Mouse (Mus musculus): Measurements from ENCODE around the gene Kcnh7.
"Not testable (repeated sequence)": the region's sequence is repeated elsewhere in the genome, so short reads cannot be mapped to it uniquely, and the experiment has no call there.

Kcnh7 gene

GRCm38 (mm10) chr2:62717270-62717669, 466.8 kb downstream of the Kcnh7 start:
- no peak for DNase-seq (ENCODE audit: low spot score in 2 of 2)

DNA sequence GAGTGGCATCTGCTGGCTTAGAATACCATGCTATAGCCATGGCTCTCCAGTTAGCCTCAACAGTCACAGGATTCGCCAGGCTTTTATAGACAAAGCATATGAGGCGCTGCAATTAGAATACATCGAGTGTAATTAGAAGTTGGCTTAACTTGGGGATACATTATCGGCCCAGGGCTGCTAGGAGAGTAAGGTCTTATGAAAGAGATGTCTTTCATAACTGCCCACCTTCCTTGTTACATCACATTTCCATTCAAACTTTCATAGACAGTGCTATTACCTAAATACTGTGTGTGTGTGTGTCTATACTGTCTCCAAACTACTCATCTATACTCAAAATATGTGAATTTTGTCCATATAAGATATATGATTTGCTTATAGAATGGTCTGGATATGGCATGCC, 468.8 kb downstream of the Kcnh7 start:
- no peak for DNase-seq (ENCODE audit: low spot score in 2 of 2)

- DNase-seq (ENCODE audit: low spot score in 2 of 2), result not testable (repeated sequence)
Measured at GRCm38 (mm10) chr2:62714362-62714761, 469.7 kb downstream of the Kcnh7 start.

- DNase-seq (ENCODE audit: low spot score in 2 of 2), result no peak
Measured at GRCm38 (mm10) chr2:62709633-62710032, 474.5 kb downstream of the Kcnh7 start.

DNA sequence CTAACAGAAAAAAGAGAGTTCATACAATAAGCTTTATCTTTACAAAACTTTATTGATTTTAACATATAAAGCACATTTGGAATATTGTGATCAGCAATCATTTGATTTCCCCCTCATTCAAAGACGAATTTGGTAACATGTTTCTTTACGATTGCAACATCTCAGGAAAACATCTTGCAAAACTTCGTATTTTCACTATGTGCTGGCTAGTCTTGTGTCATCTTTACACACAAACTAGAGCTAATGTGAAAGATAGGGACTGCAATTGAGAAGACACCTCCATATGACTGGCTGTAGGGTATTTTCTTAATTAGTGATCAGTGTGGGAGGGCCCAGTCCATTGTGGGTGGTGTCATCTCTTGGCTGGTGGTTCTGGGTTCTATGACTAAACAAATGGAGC, 477.8 kb downstream of the Kcnh7 start:
- DNase-seq (ENCODE audit: low spot score in 2 of 2), result no peak

GRCm38 (mm10) chr2:62685934-62686333, 498.2 kb downstream of the Kcnh7 start:
- DNase-seq (ENCODE audit: low spot score in 2 of 2), result no peak

GRCm38 (mm10) chr2:62684989-62685595, 499.0 kb downstream of the Kcnh7 start:
- no peak for DNase-seq (ENCODE audit: low spot score in 2 of 2)

- no peak for DNase-seq (ENCODE audit: low spot score in 2 of 2)
Measured at GRCm38 (mm10) chr2:62681667-62682066, 502.4 kb downstream of the Kcnh7 start.

DNA sequence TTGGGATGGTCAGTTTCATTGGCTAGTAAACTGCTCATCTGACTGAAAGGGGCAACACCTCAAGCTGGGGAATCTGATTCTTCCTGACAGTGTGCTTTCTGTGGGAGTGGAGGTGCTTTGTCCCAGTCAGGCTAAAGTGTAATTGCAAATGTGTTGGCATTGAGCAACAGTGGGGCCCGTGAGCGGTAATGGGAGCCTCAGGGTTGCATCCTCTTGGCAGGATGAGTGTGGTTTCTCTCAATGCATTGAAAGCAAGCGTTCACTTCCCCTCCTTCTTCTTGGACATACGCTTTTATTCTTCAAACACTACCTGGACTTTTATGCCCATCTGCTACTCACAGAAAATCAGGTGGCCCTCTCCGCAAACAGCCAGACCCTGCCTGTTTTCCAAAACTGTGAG, 511.3 kb downstream of the Kcnh7 start:
- DNase-seq (ENCODE audit: low spot score in 2 of 2), result no peak

DNA sequence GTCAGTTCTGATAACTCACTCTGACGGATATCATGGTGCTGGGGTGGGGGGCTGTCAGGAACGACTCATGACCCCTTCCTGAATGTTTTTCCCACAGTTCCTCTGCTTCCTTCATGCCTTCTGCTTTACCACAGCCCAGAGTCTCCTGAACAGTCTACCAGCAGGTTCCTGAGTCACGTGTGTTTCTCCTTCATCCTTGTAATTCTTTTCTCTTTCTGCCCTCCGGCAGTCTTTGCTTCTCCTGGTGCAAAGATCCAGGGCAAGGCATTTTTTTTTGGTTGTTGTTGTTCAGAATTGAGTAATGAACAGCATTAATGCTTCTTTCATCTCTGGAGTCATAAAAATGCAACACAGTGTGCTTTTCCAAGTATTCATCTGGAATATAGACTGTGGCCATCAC, 513.3 kb downstream of the Kcnh7 start:
- DNase-seq (ENCODE audit: low spot score in 2 of 2), result no peak

GRCm38 (mm10) chr2:62670301-62670700, 513.8 kb downstream of the Kcnh7 start:
- DNase-seq (ENCODE audit: low spot score in 2 of 2), result no peak

- DNase-seq (ENCODE audit: low spot score in 2 of 2), result no peak
Measured at GRCm38 (mm10) chr2:62669848-62670247, 514.2 kb downstream of the Kcnh7 start.

GRCm38 (mm10) chr2:62665536-62665935, 518.6 kb downstream of the Kcnh7 start:
- no peak for DNase-seq (ENCODE audit: low spot score in 2 of 2)

- DNase-seq (ENCODE audit: low spot score in 2 of 2), result no peak
Measured at GRCm38 (mm10) chr2:62664839-62665238, 519.2 kb downstream of the Kcnh7 start.

DNA sequence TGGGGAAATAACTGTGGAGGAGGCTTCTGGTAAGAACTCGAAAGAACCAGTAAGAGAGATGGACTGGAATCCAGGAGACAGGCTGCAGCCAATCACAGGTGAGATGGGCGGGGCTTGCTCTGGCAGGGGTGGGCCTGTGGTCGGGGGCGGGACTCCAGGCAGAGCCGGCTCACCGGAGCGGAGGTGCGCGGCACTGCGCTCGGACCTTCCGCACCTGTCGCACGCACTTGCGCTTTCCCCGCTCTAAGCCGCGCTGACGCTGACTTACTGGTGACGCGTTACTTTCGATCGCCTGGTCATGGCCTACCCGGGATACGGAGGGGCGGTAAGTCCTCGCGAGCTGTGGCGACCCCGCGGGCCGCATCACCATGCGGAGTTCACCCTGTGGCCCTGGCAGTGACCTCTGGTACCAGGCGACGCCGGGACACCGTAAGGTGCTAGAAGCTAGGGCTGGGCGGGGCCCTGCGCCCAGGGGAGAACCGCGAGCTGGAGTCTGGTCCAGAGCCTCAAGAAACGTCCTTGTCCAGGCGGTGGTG, 519.9 kb downstream of the Kcnh7 start, which contains the start of gene Gca:
Gene Gca (plus strand): TSS at position 151 of the 536 bp plus-strand sequence.
- DNase-seq (ENCODE audit: low spot score in 2 of 2), result peak; percentile 61 to 76

- no peak for DNase-seq (ENCODE audit: low spot score in 2 of 2)
Measured at GRCm38 (mm10) chr2:62662560-62662959, 521.5 kb downstream of the Kcnh7 start.

GRCm38 (mm10) chr2:62660565-62660964, 523.5 kb downstream of the Kcnh7 start:
- DNase-seq (ENCODE audit: low spot score in 2 of 2), result no peak

DNA sequence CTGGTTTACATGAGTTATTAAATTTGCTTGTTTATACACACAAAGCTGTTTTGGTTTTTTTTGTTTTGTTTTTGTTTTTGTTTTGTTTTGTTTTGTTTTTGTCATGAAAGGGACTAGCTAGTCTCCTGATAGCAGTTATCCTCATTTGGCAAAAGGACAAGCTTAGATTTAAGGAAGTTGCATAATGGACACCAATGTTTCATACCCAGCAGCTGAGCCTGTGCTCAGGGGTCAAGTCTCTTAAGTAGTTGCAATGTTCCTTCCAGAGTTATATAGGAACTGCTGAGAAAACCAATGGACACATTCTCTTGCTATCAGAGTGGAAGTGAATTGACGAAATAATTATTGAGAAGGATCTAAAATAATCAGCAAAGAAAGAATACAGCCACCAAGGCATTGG, 528.0 kb downstream of the Kcnh7 start:
- no peak for DNase-seq (ENCODE audit: low spot score in 2 of 2)

- peak; percentile 41 to 63 for DNase-seq (ENCODE audit: low spot score in 2 of 2)
Measured at GRCm38 (mm10) chr2:62654519-62655338, 529.4 kb downstream of the Kcnh7 start.

DNA sequence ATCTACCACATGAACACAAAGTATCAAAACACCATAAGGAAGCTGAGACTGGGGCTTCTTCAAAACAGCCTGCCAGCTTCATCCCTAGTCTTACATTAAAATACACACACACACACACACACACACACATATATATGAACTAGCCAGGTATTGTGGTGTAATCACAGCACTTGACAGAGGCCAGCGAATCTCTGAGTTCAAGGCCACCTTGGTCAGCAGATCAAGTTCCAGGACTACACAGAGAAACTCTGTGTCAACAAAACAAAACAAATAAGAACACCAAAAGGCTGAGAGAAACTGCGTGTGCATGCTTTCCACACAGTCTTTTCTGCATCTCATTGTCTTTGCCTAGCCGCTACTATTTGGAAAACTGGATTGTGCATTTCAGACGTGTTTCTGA, 531.6 kb downstream of the Kcnh7 start:
- DNase-seq (ENCODE audit: low spot score in 2 of 2), result no peak

DNA sequence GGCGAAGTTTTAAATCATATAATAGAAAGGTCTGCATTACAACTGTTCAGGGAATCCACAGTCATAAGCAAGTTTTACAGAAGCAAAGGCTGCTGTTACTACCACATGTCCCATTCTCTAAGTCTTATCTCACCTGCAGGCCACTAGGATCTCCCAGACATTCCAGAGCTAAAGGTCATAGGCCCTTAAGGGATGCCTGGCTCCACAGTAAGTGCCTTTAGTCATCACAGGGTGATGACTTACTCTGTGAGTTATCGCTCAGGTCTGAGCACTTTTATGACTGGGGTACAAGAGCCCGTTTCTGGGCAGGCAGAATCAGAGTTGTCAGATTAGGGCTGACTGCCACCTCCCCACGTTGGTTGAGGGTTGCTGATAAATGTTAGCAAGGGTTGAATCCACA, 532.2 kb downstream of the Kcnh7 start:
- no peak for DNase-seq (ENCODE audit: low spot score in 2 of 2)

DNA sequence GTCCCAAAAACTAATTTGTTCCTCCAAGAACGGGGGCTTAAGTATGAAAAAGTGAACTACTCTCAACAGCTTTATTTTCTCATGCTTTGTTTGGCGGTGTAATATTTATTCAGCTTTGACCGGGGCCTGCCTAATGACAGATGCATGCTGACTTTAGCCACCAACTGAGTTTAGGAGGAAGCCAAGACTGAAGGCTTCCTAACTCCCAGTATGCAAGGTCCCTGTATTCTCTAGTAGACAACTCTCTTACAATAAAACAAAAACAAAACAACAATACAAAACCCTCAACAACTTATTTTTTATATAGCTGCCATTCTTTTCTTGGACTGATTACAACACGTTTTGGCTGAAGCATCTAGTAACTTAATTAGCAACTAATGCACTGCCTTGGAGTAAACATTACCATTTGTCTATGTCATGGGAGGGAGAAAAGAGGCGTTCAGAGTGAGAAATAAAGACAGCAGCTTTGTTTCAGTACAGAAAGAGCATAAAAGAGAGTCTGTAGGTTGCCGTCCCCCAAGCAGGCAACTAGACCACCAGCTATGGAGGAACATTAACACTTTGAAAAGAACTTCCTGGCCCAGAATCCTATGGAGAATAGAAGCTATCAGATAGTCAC, 537.3 kb downstream of the Kcnh7 start:
- DNase-seq (ENCODE audit: low spot score in 2 of 2), result no peak

Measured in frontal cortex, postnatal 10 days (tissue).